Mouse (Mus musculus): ENCODE data around the gene Garem2. TPM values are rescaled to one million over a fixed set of nuclear protein-coding genes. Genes with fewer than 3 reads are reported as not detected.

Garem2 gene
- total RNA-seq, 1 experiment from 2014 or later: not detected

DNA sequence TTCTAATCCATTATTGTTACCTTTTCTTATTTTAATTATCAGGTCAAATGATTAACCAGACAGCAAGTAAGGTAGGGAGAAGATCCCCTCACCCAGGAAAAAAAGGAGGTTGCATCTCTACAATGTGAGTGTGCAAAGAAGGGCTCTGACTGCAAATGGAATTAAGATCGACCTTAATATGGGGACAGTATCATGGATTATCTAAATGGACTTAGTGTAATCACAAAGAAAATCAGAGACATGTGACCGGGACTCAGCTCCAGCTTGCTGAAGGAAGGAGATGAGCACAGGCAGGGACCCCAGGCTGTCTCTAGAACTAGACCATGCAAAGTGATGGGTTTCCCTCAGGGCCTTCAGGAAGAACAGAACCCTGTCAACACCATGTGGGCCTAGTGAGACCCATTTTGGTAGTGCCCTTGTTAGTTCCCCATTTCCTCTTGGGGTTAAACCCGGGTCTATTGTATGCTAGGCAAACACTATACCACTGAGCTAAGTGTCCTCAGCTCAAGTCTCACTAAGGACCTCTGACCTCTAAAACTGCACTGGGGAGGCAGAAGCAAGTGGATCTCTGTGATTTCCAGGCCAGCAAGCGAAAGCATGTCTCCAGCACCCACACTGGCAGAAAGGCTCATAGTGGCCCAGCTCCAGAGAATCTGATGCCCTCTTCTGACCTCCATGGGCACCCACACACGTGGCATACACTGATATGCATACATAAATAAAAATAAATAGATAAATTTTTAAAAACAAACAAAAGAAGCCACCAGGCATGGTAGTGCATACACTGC is 43.4 kb downstream of the Garem2 start:
- no peak for ATAC-seq (replicated peaks; ENCODE audit: low read depth, poor library complexity, severe bottlenecking)

- no peak for ATAC-seq (replicated peaks; ENCODE audit: low read depth, poor library complexity, severe bottlenecking)
These were observed 47.0 kb downstream of the Garem2 start for GRCm38 (mm10) chr5:30152007-30152406.

DNA sequence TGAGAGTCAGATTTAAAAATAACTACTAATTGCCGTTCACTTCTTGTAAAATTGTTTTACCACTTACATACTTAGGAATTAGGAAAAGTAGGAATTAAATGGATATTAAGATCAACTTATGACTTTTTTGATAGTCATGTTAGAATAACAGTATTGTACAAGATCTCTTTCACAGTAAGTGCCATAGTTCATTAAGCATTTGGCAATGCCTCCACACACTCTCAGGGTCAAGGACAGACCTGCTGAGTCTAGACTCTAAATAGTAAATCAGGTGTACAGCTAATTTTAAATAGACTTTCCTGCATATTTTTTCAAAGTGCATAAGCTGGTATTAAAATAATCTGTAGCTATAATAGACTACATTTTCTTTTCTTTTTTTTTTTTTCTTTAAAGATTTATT is 47.5 kb downstream of the Garem2 start:
- no peak for ATAC-seq (replicated peaks; ENCODE audit: low read depth, poor library complexity, severe bottlenecking)

DNA sequence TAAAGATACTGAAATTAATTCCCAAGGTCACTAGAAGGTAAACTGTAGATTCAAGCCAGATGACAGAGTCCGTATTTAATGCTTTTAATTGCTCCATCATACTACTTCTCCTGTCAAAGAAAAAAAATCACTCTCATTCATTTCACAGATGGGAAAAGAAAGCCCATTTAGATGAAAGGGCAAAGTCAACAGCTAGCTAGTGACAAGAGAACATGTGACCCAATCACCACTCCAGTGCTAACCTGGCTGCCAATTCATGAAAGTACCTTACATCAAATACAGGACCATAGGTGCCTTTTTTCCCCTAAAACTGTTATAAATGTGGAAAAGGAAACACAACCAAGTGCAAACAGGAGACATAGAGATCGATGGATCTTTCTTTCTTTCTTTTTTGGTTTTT is 48.3 kb downstream of the Garem2 start:
- no peak for ATAC-seq (replicated peaks; ENCODE audit: low read depth, poor library complexity, severe bottlenecking)

- ATAC-seq (replicated peaks; ENCODE audit: low read depth, poor library complexity, severe bottlenecking): no peak
These were observed 49.1 kb downstream of the Garem2 start for GRCm38 (mm10) chr5:30154013-30154412.

DNA sequence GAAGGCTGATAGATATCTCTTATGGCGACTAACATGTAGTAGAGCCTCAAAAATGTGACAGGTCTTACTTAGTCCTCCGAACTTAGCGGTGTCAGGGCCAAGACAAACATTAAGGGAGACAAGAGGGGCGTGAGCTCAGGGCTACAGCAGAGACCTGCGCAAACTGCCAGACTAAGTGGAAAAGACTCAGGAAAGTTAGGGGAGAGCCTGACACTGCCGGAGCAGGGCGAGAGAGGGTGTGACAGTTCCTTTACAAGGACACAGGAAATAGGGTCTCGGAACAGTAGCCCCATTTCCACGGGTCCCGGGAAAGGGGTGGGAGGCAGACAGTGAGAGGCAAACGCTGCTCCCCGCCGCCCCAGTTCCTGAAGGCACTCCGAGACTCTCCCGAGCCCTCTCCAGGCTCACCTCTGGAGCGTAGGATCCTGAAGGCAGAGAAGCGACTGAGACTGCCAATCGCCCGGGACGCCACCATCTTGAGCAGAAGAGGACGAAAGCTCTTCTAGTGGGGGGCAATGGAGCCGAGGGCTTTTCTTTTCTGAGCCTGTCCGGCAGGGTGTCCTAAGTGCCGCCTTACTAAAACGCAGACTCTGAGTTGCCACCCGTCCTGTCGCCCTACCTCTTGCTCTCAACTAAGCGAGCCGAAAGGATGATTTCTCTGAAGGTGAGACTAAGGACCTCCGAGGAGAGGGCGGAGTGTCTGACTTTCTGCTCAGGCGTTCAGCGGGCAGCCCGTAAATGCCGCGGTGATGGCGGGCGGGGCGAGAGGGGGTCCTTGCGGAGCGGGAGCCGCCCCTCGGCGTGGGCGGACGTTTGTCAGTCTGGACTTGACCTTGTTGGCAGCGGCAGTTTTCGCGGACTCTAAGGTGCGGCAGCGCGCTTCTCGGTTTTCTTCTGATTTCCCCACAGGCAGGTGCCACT is 49.8 kb downstream of the Garem2 start, which contains the start of the genes Hadha and Hadhb:
Gene Hadha, minus strand, starts transcription at position 689 of the 921 bp plus-strand sequence.
Gene Hadhb, plus strand, starts transcription at position 775 of the 921 bp plus-strand sequence.
- ATAC-seq (replicated peaks; ENCODE audit: low read depth, poor library complexity, severe bottlenecking): peak; percentile 90

DNA sequence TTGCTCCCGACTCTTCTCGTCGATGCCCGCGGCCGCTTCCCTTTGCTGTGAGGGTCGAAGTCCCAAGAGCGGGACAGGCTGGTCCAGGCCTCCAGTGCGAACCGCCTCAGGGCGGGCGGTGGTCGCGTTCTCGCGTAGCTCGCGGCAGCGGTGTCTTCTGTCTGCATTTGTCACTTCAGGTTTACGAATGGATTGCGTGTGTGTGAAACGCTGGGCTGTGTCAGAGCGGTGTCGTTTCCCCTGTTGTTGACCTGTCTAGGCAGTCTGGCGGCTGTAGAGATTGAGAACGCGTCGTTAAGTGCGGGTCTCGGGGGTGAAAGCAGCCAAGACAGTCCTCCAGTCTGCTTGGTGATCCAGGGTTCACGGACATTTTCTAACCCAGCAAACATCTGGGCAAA is 50.4 kb downstream of the Garem2 start:
- ATAC-seq (replicated peaks; ENCODE audit: low read depth, poor library complexity, severe bottlenecking): peak; percentile 24; the same call in 1 of the 2 replicates

- ATAC-seq (replicated peaks; ENCODE audit: low read depth, poor library complexity, severe bottlenecking): no peak
These were observed 51.1 kb downstream of the Garem2 start for GRCm38 (mm10) chr5:30155821-30156629.

DNA sequence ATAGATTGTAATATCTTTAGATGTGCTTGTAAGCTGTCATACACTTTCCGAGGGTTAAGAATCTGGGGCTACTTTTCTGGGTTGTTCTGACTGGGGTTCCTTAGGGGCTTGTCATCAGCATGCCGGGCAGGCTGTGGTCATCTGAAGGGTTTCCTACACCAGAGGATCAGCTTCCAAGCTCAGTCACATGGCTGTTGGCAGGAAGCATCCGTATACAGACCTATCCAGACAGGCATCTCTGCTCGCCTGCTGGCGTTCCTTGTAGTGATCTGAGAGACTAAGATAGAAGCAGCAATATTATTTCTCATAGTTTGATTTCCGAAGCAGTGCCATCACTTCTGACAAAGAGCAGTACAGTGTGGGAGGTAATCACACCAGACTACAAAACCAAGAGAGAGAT is 54.6 kb downstream of the Garem2 start:
- ATAC-seq (replicated peaks; ENCODE audit: low read depth, poor library complexity, severe bottlenecking): no peak

DNA sequence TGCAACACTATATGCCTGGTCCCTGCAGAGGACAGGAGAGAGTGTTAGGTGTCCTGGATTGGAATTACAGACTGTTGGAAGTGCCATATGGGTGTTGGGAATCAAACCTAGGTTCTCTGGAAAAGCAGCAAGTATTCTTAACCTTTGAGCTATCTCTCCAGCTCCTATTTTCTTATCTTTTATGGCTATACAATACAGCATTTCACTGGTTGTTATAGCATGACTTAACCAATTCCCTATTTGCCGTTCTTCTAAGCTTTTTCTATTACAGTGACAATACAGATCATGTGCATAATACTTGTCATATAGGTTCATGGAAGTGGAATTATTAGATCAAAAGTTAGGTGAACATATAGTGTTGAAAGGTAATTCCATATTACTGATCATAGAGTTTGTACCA is 56.9 kb downstream of the Garem2 start:
- no peak for ATAC-seq (replicated peaks; ENCODE audit: low read depth, poor library complexity, severe bottlenecking)

DNA sequence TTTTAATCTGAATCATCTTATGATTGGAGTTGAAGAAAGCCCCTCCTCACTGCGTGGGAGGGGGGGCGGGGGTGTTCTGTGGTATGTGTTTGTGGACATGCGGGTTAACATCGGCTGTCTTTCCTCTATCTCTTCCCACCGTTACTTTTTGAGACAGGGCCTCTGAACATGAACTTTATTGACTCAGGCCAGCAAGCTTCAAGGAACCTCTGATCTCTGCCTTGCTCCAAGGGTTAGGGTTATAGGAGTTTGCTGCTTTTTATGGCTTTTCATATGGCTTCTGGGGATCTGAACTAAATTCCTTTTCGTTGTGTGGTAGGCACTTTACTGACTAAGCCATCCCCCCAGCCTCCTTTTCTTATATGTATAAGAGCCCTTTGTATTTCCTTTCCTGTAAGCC is 57.4 kb downstream of the Garem2 start:
- ATAC-seq (replicated peaks; ENCODE audit: low read depth, poor library complexity, severe bottlenecking): no peak

- no peak for ATAC-seq (replicated peaks; ENCODE audit: low read depth, poor library complexity, severe bottlenecking)
These were observed 60.4 kb downstream of the Garem2 start for GRCm38 (mm10) chr5:30165234-30165946.

Other genes with a start within 250 kb of the Garem2 start
- gene Il6, start 92.0 kb upstream of the Garem2 start, total RNA-seq (2017): 0.19 and 2.3 TPM in 2 replicates
- 112 and 152 TPM in 2 replicates for gene Tyms, start 31.5 kb upstream of the Garem2 start, total RNA-seq (2017)
- not detected in 2 replicates for gene 3110082J24Rik, start 925 bp downstream of the Garem2 start, total RNA-seq (2017)
- 139 and 147 TPM in 2 replicates for gene Hadha, start 50.0 kb downstream of the Garem2 start, total RNA-seq (2017)
- 66.7 and 76.6 TPM in 2 replicates for gene Hadhb, start 50.1 kb downstream of the Garem2 start, total RNA-seq (2017)
- gene Adgrf3, start 100.6 kb downstream of the Garem2 start, total RNA-seq (2017): not detected in 2 replicates
- gene Selenoi, start 127.4 kb downstream of the Garem2 start, total RNA-seq (2017): 39.6 and 69.2 TPM in 2 replicates
- not detected in 2 replicates for gene Drc1, start 176.2 kb downstream of the Garem2 start, total RNA-seq (2017)